Mouse (Mus musculus) bone marrow, adult 2 months (tissue): Measurements from ENCODE around the gene Arhgef40. TPM values are rescaled to one million over a fixed set of nuclear protein-coding genes. Genes with fewer than 3 reads are reported as not detected.

ENCODE experiments used
- H3K27ac ChIP-seq: fragments of 200-500 bp; 2 replicates; pipeline ENCODE4 v1.5.1; 2012; ENCODE audit warnings: low read depth, mild to moderate bottlenecking, control low read depth, inconsistent platforms, low read length; ENCODE audit not compliant: control insufficient read depth, poor library complexity, insufficient read depth
- H3K4me1 ChIP-seq: fragments of 200-500 bp; 2 replicates; pipeline ENCODE4 v1.6.1; 2011; ENCODE audit warnings: low read length; ENCODE audit not compliant: control insufficient read depth, insufficient read depth
- H3K4me3 ChIP-seq: fragments of 200-500 bp; replicated peaks from 2 replicates; pipeline ENCODE3; 2011; ENCODE audit warnings: mild to moderate bottlenecking, low read depth, low read length, control low read depth; ENCODE audit not compliant: control insufficient read depth
- CTCF ChIP-seq: fragments of 200-500 bp; IDR thresholded peaks from 2 replicates; pipeline ENCODE4 v1.5.1; 2011; ENCODE audit warnings: low read length, control low read depth; ENCODE audit not compliant: control insufficient read depth, insufficient read depth
- POLR2A ChIP-seq: fragments of 200-500 bp; IDR thresholded peaks from 2 replicates; pipeline ENCODE4 v1.6.1; 2011; ENCODE audit warnings: low read depth, mild to moderate bottlenecking, control low read depth, low read length, borderline replicate concordance; ENCODE audit not compliant: control insufficient read depth
- WGBS: fragments of 180-500 bp; shearing (Covaris S2); methylation state at CpG from one replicate; pipeline ENCODE4 v1.1.7; 2018; 5-methylcytosine and 5-hydroxymethylcytosine counted together
- polyA plus RNA-seq: library from polyadenylated mRNA; stranded (reverse); fragments of >200 nt; gene quantifications from 2 replicates; pipeline ENCODE4 v1.2.4, GENCODE M21; 2011; ENCODE audit warnings: low replicate concordance; ENCODE audit not compliant: missing spikeins, insufficient read depth, insufficient read length

Gene Arhgef40
- polyA plus RNA-seq, 1 experiment: 21.3 TPM

DNA sequence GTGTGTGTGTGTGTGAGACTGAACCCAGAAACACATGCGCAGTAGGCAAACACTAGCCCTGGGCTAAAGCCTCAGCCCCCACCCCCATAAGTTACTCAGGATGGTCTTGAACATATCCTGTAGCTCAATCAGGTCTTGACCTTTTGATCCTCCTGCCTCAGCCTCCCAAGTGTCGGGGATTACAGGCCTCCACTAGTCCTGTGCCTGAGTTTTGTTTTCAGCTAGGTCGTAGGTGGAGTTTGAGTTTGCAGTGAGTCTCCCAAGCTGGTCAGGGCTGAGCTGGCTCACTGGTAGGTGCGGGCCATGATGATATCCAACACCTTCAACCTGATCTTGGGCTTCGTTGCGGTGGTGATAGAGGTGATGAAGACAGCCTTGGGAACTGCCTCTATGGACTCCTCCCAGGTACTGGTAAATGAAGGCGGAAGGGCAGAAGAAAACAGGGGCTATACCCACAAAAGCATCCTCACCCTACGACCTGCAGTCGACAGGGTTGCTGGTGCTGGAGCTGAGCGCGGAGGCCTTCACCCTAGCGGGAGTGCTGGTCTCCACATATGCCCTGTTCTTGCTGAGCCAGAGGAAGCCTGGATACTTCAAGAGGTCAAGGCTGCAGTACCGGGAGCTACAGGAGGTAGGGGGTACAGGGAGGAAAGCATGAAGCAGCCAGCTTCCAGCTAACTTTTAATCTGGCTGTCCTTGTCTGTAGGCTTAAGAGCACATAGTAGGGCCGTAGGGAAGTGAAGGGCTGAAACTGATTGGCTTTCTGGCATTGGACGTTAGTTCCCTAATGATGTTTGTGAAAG, 33.9 kb downstream of the Arhgef40 start:
- 84% methylated on average over 15 of the region's 15 CpGs for WGBS
- H3K4me3 ChIP-seq: no peak overlapping the region
- no peak overlapping the region for H3K27ac ChIP-seq
- no peak for TF ChIP-seq CTCF
- peaks cover 1% of the 10 kb centered on the region; the same call in 1 of the 2 replicates for H3K4me1 ChIP-seq

DNA sequence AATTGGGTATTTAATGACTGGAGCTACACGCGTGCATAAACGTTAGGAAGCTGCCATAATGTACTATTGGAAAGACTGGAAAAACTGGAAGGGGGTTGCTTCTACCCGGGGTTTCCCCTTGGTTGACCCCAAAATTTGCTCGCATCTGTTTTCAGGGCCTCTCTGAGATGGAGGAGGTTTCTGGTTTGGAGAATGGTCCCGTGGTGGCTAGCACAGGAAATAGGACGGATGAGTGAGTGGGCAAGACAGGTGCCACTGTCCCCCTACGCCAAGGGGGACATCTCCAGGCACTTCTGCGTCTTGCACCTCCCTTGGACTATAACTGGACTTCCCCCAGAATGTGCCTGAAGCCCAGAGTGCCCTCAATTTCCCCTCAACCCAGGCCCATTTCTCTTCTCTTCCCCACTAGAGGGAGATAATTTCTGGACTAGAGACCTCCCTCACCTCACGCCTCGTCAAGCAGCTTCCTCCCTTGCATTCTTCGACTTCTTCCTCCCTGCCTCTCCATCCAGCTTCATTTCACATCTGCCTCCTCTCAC, 34.6 kb downstream of the Arhgef40 start:
- peak overlapping the region; percentile 82 for H3K4me3 ChIP-seq
- H3K4me1 ChIP-seq: peaks cover 1% of the 10 kb centered on the region; the same call in 1 of the 2 replicates
- 18% methylated on average over 12 of the region's 12 CpGs for WGBS
- no peak for TF ChIP-seq POLR2A
- peak; percentile 52 for TF ChIP-seq CTCF
- peak overlapping the region; percentile 93 for H3K27ac ChIP-seq

DNA sequence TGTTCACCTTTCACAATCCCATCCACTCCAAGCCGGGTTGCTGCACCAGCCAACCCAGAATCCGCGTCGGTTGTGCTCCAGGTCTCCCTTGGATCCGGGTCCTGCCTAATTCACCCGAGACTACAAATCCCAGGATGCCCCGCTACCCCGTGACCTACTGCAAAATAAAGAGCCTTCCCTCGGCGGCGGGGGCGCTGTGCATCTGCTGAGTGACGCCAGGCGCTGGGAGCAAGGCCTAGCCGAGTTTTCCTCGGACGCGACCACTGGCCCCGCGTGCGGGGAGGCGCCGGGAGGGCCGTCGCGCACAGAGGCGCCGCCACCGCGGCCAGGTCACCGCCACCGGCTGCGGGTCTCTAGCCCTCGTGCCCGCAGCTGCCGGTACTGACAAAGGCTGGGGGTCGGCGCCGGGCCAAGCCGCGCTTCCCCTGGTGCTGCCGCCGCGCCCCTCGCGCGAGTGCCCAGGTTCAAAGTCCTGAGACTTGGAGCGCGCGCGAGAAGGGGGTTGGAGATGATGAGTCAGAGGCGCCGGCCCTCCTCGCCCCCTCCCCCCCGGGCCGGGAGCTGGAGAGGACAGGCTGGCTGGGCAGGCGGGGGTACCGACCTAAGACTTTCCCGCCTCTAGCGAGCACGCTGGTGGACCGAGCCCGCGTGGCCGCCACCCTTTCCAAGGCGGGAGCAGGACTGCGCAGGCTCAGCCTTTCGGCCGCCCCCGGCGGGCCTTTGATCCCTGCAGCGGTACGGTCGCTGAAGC, 35.2 kb downstream of the Arhgef40 start:
- under 1% methylated on average over 74 of the region's 74 CpGs for WGBS
- peak; percentile 82; the same call in 1 of the 2 replicates for TF ChIP-seq POLR2A
- peak; percentile 70 for TF ChIP-seq CTCF
- peak overlapping the region; percentile 93 for H3K27ac ChIP-seq
- peak overlapping the region; percentile 82 for H3K4me3 ChIP-seq
- H3K4me1 ChIP-seq: peaks cover 1% of the 10 kb centered on the region; the same call in 1 of the 2 replicates

DNA sequence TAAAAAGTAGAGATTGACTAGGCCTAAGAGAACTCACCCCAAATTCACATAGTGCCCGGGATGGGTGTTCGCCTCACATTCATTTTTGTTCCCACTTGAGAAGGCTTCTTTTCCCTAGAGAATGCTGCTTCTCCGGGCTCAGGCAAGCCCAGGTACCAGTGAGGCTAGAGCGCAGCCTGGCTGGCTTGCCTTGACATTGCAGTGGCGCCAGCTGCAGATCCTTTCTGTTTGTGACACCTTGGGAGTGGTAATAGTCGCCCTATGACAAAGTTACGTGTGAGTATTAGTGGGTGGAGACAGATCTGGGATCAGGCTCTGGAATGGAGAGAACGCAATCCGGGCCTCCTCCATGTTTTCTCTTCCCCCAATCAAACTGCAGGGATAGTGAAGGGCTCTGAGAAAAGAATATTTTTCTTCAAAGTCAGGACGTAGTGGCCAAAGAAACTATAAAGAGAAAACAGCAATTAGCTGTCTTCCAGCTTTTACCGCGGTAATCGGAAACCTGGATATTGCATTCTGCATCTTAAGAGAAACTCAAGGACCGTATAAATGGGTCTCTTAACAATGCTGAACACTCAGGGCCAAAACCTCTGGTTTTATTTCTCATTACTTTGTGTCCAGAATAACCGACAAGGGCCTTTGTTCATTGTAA, 36.1 kb downstream of the Arhgef40 start, which contains the start of gene Zfp219:
Gene Zfp219 (minus strand): TSS at position 248 of the 652 bp plus-strand sequence.
- peak within 1 kb of the TSS; percentile 93 for H3K27ac ChIP-seq
- peaks cover 1% of the 10 kb centered on the region; the same call in 1 of the 2 replicates for H3K4me1 ChIP-seq
- TF ChIP-seq POLR2A (peak; percentile 90), CTCF (peak; percentile 69)
- peak within 1 kb of the TSS; percentile 82 for H3K4me3 ChIP-seq
- 16% methylated on average over 15 of the region's 15 CpGs for WGBS

DNA sequence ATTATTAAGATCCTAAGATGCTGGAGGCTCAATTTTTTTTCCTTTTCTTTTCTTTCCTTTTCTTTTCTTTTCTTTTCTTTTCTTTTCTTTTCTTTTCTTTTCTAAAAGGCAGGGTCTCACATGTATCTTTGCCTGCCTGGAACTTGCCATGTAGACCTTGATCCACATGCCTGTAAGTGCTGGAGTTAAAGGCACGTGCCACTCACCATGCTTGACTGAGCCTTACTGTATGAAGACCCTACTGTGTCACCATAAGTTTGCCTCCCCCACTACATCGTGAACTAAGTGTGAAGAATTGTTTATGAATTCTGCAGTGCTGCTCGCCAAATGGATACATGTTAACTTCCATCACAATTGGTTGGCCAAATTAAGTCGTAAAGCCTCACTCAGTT, 36.6 kb downstream of the Arhgef40 start:
- H3K4me3 ChIP-seq: no peak overlapping the region
- 81% methylated on average over 4 of the region's 4 CpGs for WGBS
- peaks cover 1% of the 10 kb centered on the region; the same call in 1 of the 2 replicates for H3K4me1 ChIP-seq
- no peak overlapping the region for H3K27ac ChIP-seq
- TF ChIP-seq CTCF (no peak), POLR2A (no peak)

DNA sequence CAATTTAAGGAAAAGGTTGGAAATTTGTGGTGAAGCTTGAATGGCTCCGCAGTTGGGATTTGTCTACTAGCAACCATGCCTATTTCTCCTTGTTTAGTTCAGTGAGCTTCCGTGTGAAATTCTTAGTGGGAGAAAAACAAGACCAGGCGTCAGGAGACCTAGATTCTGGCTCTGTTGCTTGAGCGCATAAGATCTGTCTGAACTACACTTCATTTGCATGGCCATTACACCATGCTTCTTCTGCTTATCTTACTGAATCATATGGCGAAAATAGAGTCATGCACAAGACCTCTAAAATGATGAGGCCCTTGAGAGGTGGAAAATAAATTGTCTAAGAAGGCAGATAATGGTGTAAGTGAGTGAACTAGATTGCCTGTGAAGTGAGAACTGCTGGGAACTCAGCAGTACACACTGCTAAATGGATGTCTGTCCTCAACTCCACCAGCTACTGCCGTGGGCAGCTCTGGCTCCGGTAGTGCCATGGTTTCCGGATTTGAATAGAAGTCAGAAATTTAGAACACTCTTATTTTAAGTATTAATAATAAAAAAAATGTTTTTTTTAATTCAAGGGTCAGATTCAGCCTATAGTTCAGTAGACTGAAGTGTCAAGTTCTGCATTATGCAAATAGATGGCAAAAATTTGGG, 37.2 kb downstream of the Arhgef40 start:
- WGBS: 80% methylated on average over 8 of the region's 8 CpGs
- no peak for TF ChIP-seq CTCF
- no peak for TF ChIP-seq POLR2A
- Histone ChIP-seq H3K4me3 (no peak overlapping the region), H3K4me1 (peaks cover 1% of the 10 kb centered on the region; the same call in 1 of the 2 replicates), H3K27ac (peak overlapping the region; percentile 37; the same call in 1 of the 2 replicates)

DNA sequence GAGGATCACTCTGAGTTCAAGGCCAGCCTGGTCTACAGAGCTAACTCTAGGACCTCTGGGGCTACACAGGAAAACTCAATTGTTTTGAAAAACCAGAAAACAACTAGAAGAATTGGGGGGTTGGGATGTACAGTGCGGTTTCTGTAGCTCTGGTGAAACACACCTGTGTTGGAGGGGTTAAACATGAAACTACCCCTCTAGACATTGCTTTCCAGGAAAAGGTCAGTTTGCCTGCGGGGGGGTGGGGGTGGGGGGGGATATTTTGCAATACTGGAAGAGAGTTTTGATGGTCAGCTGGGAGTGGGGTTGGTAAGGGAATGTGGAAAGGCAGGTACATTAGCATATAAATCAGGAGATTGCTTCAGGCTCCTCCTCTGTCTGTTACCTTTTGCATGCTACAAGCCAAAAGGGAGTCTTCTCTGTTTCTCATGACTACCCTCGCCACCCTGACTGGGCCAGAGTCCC, 37.8 kb downstream of the Arhgef40 start:
- WGBS: 57% methylated on average over 3 of the region's 3 CpGs
- Histone ChIP-seq H3K4me3 (no peak overlapping the region), H3K4me1 (peaks cover 1% of the 10 kb centered on the region; the same call in 1 of the 2 replicates), H3K27ac (no peak overlapping the region)
- TF ChIP-seq CTCF (no peak), POLR2A (no peak)
